Mouse (Mus musculus): ENCODE measurements around the gene Arhgap28.

Arhgap28 gene

DNA sequence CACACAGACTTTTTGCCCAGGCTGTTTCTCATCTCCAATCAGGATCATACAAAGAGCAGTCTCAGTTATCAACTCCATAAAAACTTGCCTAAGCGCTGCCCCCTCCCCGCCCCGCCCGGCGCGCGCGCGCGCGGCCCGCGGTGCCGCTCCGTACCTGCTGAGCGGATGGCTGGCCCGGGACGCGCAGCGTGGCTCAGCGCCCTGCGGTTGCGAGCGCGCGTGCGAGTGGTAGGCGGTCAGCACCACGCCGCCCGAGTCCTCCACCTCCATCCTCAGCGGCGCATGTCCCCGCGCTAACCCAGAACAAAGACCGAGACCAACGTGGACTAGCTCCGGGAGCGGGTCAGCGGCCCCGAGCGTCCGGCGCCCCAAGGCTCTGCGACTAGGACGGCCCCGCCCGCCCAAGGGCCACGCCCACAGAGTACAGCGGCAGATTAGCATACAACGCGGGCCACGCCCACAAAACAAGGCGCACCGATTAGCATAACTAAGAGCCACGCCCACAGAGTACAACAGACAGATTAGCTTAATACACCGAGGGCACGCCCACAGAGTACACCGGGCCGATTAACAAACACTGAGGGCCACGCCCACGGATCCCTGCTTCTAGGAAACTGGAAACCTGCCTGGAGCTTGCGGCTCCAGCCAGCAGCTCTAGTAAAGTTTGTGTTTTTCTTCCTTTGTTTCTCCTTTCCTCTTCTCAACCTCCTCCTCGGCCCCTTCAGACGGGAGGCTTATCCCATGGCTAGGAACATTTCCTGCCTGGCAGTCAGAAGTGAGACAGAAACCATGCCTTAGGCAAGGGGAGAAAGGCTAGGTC is at the start of gene Arhgap28:
Gene Arhgap28, minus strand, starts transcription at position 380 of the 820 bp plus-strand sequence.
- DNase-seq (ENCODE audit: low spot score), result peak; percentile 92

GRCm38 (mm10) chr17:68046341-68046675 is 42.4 kb upstream of the Arhgap28 start:
- DNase-seq (ENCODE audit: low spot score), result no peak

DNA sequence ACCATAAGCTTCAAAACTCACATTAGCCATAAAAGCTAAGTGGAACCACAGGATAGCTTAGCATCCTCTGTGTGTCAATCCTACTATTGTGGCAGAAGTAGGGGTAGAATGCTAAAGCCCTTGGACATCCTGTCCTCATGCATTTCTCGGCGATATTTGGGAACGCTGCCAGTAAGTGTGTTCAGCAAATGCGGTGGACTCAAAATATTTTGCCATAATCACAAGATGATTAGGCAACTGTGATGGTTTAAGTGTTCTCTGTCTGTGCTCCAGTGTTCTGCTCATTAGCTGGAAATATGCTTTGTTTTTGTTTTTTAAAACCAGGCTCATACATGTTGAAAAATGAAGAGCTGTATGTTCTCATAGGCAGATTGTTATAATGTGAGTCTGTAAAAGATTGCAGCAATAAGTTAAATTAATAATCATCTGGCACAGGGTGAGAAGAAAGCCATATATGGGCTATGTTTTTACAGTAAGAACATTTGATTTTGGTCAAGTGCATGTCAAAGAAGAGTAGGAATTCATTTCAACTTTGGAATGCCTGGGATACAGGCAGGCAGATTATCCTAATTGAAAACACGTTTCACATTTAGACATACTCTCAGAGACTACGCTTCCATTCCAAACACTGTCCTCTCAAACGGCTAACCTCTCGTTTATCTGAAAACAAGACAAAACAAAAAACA is 41.9 kb upstream of the Arhgap28 start:
- no peak for DNase-seq (ENCODE audit: low spot score)

- DNase-seq (ENCODE audit: low spot score), result no peak
Observed at GRCm38 (mm10) chr17:68042377-68042776, 38.5 kb upstream of the Arhgap28 start.

DNA sequence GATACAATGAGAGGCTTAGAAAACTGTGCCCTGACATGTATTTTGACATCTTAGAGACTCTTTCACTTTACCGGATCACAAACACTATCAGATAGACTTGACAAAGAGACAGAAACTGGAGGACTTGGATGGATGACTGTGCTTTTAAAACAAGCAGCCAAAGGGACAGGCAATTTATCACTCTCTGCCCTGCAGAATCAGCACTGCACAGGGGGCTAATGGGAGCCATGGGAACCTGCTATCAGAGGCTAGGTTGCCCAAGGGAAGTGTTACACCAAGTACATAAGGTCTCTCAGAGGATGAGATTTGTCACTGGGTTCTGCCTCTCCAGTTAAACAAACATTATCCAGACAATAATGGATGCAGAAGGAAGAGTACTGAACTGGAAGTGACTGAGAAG is 33.1 kb upstream of the Arhgap28 start:
- DNase-seq (ENCODE audit: low spot score), result no peak

DNA sequence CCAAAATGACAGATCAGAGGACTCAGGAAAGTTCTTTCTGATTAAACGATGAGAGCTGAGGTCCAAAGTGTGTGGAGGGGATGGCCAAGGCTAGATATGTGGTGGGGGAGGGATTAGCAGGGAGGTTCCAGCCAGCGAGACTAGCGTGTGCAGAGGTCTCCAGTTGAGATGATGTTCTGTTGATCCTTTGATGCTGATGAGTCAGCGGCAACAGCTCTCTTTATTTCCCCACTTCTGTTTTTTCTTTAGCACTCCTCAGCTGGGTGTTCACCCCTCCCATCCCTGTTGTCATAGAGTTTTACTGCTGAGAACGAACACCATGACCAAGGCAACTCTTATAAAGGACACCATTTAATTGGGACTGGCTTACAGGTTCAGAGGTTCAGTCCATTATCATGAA is 25.6 kb upstream of the Arhgap28 start:
- no peak for DNase-seq (ENCODE audit: low spot score)

- DNase-seq (ENCODE audit: low spot score), result no peak
Observed at GRCm38 (mm10) chr17:68028519-68028918, 24.6 kb upstream of the Arhgap28 start.

GRCm38 (mm10) chr17:68024327-68024726 is 20.4 kb upstream of the Arhgap28 start:
- DNase-seq (ENCODE audit: low spot score), result no peak

GRCm38 (mm10) chr17:68019466-68020065 is 15.6 kb upstream of the Arhgap28 start:
- no peak for DNase-seq (ENCODE audit: low spot score)

DNA sequence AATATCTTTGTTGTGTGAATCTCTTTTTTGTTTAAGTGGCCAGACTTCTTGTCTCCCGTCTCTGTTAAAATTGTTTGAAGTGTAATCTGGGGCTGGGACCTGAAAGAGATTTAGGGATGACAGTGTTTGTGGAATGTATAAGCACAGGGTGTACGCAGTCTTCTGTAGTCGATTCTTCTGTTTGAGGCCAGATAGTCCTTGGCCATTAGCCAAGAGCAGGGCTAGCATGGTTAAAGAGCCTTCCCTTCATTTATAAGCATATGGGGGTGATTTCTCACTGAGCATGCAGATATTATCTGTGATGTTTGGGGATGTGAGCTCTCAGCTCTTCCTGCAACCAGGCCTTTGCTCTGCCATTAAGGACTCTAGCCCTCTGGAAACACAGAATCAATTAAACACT is 13.2 kb upstream of the Arhgap28 start:
- DNase-seq (ENCODE audit: low spot score), result no peak

DNA sequence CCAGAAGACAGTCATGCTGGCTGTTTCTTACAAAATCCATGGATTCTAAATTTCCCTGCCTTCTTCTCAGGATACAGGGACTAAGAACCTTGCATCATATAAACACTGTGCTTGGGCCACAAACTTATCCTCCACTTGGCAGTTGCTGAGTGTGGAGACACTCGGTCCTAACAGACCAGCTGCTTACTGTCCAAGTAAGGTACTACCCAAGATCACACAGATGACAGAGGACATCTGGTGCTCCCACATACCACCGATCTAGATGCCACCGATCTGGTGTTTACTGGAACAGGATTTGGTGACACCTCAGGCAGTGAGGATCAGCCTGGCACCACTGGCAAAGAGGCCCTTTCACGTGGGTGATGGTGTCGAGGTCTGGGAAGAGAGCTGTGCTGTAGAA is 7.7 kb upstream of the Arhgap28 start:
- DNase-seq (ENCODE audit: low spot score), result no peak

DNA sequence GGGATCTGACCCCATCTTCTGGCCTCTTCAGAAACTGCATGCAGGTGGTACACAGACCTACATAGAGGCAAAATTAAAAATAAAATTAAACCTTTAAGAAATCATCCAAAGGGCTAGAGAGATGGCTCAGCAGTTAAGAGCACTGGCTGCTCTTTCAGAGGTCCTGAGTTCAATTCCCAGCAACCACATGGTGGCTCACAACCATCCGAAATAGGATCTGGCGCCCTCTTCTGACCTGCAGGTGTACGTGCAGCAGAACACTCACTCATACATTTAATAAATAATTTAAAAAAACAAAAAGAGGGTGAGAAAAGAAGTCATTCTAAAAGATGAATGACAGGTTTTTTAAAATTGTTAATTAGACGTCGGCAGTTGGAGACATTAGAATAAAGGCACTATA is 6.1 kb upstream of the Arhgap28 start:
- DNase-seq (ENCODE audit: low spot score), result no peak

- DNase-seq (ENCODE audit: low spot score), result peak; percentile 19
Observed at GRCm38 (mm10) chr17:68004581-68005330, 836 bp upstream of the Arhgap28 start.

DNA sequence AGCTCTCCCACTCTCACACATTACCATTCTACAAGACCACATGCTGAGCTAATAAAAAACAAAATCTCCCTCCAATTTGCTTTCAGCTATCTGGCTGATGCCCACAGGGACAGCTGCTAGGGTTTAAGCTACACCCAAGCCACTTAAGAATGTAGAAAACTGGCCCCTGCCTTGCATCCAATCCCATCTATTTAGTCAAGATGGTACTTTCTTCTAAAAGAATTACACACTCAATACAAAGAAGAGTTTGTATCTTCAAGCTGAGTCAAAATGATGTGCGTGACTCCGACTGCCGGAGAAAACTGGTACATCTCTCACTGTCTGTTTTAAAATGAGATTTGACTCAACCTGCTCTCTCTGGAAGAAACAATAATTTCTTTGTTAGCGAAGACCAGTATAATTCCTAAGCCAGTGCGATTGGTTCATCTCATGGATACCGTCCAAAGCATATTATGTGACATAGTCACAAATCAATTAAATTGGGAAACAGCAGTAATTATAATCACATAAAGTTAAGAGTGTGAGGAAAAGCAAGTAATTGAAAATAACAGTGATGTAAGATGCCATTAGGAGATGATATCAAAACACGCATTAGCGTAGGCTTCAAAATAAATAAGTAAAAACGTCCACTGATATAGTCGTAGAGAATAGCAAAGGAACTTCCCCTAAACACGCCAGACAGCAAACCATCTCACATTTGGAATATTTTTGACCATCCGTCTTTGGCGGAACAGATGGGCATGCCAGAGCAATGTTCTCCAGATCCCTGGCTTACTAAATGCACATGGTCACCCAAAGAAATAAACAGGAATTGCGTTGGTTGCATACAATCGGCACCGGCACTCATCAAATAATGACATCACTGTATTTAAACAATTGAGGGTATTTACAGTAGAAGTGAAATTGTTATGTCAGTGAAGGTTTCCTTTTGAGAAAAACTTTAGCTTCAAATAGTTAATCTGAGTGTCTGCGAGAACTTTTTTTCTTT is 1.0 kb downstream of the Arhgap28 start:
- DNase-seq (ENCODE audit: low spot score), result peak; percentile 28

GRCm38 (mm10) chr17:67999801-68000200 is 4.1 kb downstream of the Arhgap28 start:
- DNase-seq (ENCODE audit: low spot score), result no peak

DNA sequence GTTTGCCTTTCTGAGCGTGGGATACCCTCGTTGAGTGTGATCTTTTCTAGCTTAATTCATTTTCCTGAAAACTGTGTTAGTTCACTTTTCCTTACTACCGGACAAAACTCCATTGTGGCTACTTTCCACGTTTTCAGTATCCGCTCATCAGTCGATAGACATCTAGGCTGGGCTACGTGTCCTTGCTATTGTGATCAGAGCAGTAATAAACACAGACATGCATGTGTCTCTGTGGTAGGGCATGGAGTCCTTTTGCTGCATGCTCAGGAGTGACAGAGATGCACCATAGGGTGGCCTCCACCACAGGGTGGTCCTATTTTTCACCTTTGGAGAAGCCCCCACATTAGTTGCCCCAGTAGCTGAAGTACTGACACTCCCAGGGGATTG is 7.2 kb downstream of the Arhgap28 start:
- no peak for DNase-seq (ENCODE audit: low spot score)

GRCm38 (mm10) chr17:67996097-67996768 is 7.7 kb downstream of the Arhgap28 start:
- DNase-seq (ENCODE audit: low spot score), result no peak

GRCm38 (mm10) chr17:67995277-67995819 is 8.6 kb downstream of the Arhgap28 start:
- no peak for DNase-seq (ENCODE audit: low spot score)

- DNase-seq (ENCODE audit: low spot score), result no peak
Observed at GRCm38 (mm10) chr17:67994861-67995260, 9.1 kb downstream of the Arhgap28 start.

DNA sequence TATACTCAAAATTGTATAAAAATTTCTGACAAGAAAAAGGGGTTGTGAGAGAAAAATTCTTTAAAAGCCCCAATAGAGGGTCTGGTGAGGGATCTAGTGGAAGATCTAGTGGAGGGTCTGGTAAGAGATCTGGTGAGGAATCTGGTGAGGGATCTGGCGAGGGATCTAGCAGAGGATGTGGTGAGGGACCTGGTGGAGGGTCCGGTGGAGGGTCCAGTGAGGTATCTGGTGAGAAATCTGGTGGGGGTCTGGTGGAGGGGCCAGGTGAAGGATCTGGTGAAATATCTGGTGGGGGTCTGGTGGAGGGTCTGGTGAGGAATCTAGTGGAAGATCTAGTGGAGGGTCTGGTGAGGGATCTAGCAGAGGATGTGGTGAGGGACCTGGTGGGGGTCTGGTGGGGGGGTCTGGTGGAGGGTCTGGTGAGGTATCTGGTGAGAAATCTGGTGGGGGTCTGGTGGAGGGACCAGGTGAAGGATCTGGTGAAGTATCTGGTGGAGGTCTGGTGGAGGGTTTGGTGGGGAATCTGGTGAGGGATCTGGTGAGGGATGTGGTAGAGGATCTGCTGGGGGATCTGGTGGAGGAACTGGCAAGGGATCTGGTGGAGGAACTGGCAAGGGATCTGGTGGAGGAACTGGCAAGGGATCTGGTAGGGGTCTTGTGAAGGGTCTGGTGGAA is 10.4 kb downstream of the Arhgap28 start:
- no peak for DNase-seq (ENCODE audit: low spot score)

Data from MN1 (cell line).